ENCODE assay signal across 16 mouse cellular contexts in the genomic region with DNA sequence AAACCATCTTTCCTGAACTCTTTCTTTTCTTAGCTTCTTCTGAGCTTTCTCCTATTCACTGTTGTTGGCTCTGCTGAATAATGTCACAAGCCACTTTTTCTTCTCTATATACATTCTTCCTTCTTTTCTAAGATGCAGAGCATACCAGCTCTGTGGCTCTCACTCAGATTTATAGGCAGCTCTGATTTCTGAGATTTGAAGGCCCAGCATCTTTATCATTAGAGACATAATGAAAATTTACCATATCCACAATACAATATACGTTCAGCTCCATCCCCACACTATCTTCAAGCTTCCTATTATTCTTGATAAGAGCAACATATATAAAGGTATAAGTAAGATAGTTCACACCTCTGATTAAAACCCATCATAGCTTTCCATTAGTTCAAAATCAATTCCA.
"Had no signal": no experiment of that assay in that cellular context is flagged by ENCODE, and none has a peak within 500 bp of the region (broad histone marks: within the 10 kb centered on the region; RNA-seq: fewer than 3 reads in every experiment).

No protein-coding gene starts in this region.

- H3K4me3 ChIP-seq: neural tube, embryonic 12.5 days; neural tube, embryonic 13.5 days; neural tube, embryonic 15.5 days; stomach, embryonic 15.5 days had no signal

- DNase-seq: right cerebral cortex, adult 18-20 months; right cerebral cortex, postnatal 14 days; right cerebral cortex, postnatal 25 days; right cerebral cortex, postnatal 4 days; spleen, adult 18-20 months; thymus, adult 18-20 months; thymus, adult 2 months; thymus, postnatal 14 days; thymus, postnatal 25 days; thymus, postnatal 36 days; thymus, postnatal 4 days had no signal

- H3K27me3 ChIP-seq: neural tube, embryonic 12.5 days; neural tube, embryonic 13.5 days; neural tube, embryonic 15.5 days; stomach, embryonic 15.5 days had no signal

- H3K9ac ChIP-seq: neural tube, embryonic 12.5 days; neural tube, embryonic 13.5 days; neural tube, embryonic 15.5 days; stomach, embryonic 15.5 days had no signal

- H3K4me1 ChIP-seq: neural tube, embryonic 12.5 days; neural tube, embryonic 13.5 days; neural tube, embryonic 15.5 days; stomach, embryonic 15.5 days had no signal

- H3K9me3 ChIP-seq: neural tube, embryonic 12.5 days; neural tube, embryonic 13.5 days; neural tube, embryonic 15.5 days; stomach, embryonic 15.5 days had no signal

- H3K27ac ChIP-seq: neural tube, embryonic 12.5 days; neural tube, embryonic 13.5 days; neural tube, embryonic 15.5 days; stomach, embryonic 15.5 days; stomach, postnatal 0 days had no signal
